Mouse (Mus musculus) bone marrow macrophage, adult 2 months (primary cell): ENCODE measurements around the gene Prkce.

ENCODE experiments used
- CTCF ChIP-seq: IDR thresholded peaks from 2 replicates; pipeline ENCODE4 v1.5.1; 2012; ENCODE audit warnings: low read depth, mild to moderate bottlenecking, low read length, moderate library complexity
- POLR2A ChIP-seq: IDR thresholded peaks from 2 replicates; pipeline ENCODE4 v1.6.1; 2012; ENCODE audit warnings: mild to moderate bottlenecking, low read depth, low read length, borderline replicate concordance

GRCm38 (mm10) chr17:86650241-86650640, 482.7 kb downstream of the Prkce start:
- TF ChIP-seq POLR2A (no peak), CTCF (no peak)
